In genomic region chr8:91147715-91148114, GRCm38 (mm10) we compare ENCODE assay signal across 8 mouse cellular contexts. TPM values are rescaled to one million over a fixed set of nuclear protein-coding genes. Genes with fewer than 3 reads are reported as not detected.
A peak's percentile ranks its signal among the peaks of the same experiment; 100 is the strongest.
DNase-seq lines count a peak whose midpoint lies in the region; ATAC-seq lines count a peak whose summit lies in the region.

No protein-coding gene starts in this region.

- no peaks in the 10 kb centered on the region for H3K9me3 ChIP-seq in heart, embryonic 15.5 days (replicated peaks)

- H3K27ac ChIP-seq in heart, embryonic 15.5 days, result no peak overlapping the region

- no peak for ATAC-seq in heart, embryonic 15.5 days (replicated peaks; ENCODE audit: insufficient number of reproducible peaks, insufficient read depth, low FRiP score, low read depth)
- peak; percentile 73 for ATAC-seq in megakaryocyte progenitor cell, adult 5-6 weeks (replicated peaks; ENCODE audit: poor library complexity)

- H3K9ac ChIP-seq in heart, embryonic 15.5 days, result no peak overlapping the region

- H3K4me1 ChIP-seq in heart, embryonic 15.5 days (replicated peaks), result 0 out of 2 replicates have a peak, but pooled peaks cover 7% of the 10 kb centered on the region

- peak overlapping the region; percentile 58 for H3K4me2 ChIP-seq in heart, embryonic 15.5 days

- DNase-seq in layer of hippocampus, postnatal 10 days (ENCODE audit: low spot score in 2 of 2), result peak; percentile 30 to 59
- DNase-seq in layer of hippocampus, adult 9-10 months (ENCODE audit: low spot score), result no peak
- peak; percentile 60 for DNase-seq in ES-CJ7 (ENCODE audit: low read depth, low spot score)
- DNase-seq in cerebellum, adult 11-12 months, result peak; percentile 45
- peak; percentile 68 to 74 for DNase-seq in kidney, postnatal 36 days
- no peak for DNase-seq in Muller cell, postnatal 12 days (ENCODE audit: inconsistent ontology term)

- no peaks in the 10 kb centered on the region for H3K27me3 ChIP-seq in heart, embryonic 15.5 days

- WGBS in heart, embryonic 15.5 days, result 4% methylated on average over 6 of the region's 6 CpGs

- peak overlapping the region; percentile 39 for H3K4me3 ChIP-seq in heart, embryonic 15.5 days

- H3K36me3 ChIP-seq in heart, embryonic 15.5 days, result no peaks in the 10 kb centered on the region

RNA-seq across cellular contexts. Expression of gene Aktip, which starts 52.1 kb away (rescaled TPM):
- 10 to 100 TPM; 62.6 to 73.8 TPM for total RNA-seq in layer of hippocampus, postnatal 10 days (2021)
- polyA plus RNA-seq in heart, embryonic 15.5 days (2015; fragmentation: Nextera tagmentation; extraction: Ambion mirVana), result 45.2 and 47.5 TPM in 2 replicates
- 7.9 and 9.6 TPM in 2 replicates for total RNA-seq in megakaryocyte progenitor cell, adult 5-6 weeks (2015)
- 5.5 and 9.0 TPM in 2 replicates for total RNA-seq in megakaryocyte progenitor cell, adult 5-6 weeks (2017)

Comparison
In these comparisons a context has a peak if more than half of its experiments do, and no peak if none do; other contexts are left out.
1. DNase-seq: peak in layer of hippocampus, postnatal 10 days (2 of 2), ES-CJ7 (single experiment), cerebellum, adult 11-12 months (single experiment) and kidney, postnatal 36 days (2 of 2); none in layer of hippocampus, adult 9-10 months (single experiment) and Muller cell, postnatal 12 days (single experiment).
2. RNA of gene Aktip, which starts 52.1 kb away (total RNA-seq): 62.6 to 73.8 TPM in layer of hippocampus, postnatal 10 days; 5.5 to 9.6 TPM in megakaryocyte progenitor cell, adult 5-6 weeks; every median in the first group is over 4 times any median in the second.